Mouse (Mus musculus) forebrain, embryonic 12.5 days (tissue): ENCODE results near the gene Aknad1. TPM values are rescaled to one million over a fixed set of nuclear protein-coding genes. Genes with fewer than 3 reads are reported as not detected.

Experiments used
- ATAC-seq: fragments of 200-750 bp; cut with Nextera tagmentation; 2 replicates; pipeline ENCODE4 v1.8.0; 2017; ENCODE audit warnings: moderate TSS enrichment; ENCODE audit not compliant: low FRiP score
- H3K27ac ChIP-seq: fragments of 300-500 bp; sonication (generic); 2 replicates; pipeline ENCODE4 v1.5.1; 2016; ENCODE audit warnings: mild to moderate bottlenecking
- H3K27me3 ChIP-seq: fragments of 300-500 bp; sonication (generic); 2 replicates; pipeline ENCODE4 v1.6.1; 2016; ENCODE audit warnings: mild to moderate bottlenecking
- H3K36me3 ChIP-seq: fragments of 300-500 bp; sonication (generic); replicated peaks from 2 replicates; pipeline ENCODE4 v1.6.1; 2016; ENCODE audit warnings: mild to moderate bottlenecking
- H3K4me1 ChIP-seq: fragments of 300-500 bp; sonication (generic); 2 replicates; pipeline ENCODE4 v1.6.1; 2016
- H3K4me2 ChIP-seq: fragments of 300-500 bp; sonication (generic); 2 replicates; pipeline ENCODE4 v1.6.1; 2016; ENCODE audit warnings: mild to moderate bottlenecking, moderate library complexity
- H3K4me3 ChIP-seq: fragments of 300-500 bp; sonication (generic); replicated peaks from 2 replicates; pipeline ENCODE4 v1.5.1; 2016; ENCODE audit warnings: mild to moderate bottlenecking
- H3K9ac ChIP-seq: fragments of 300-500 bp; sonication (generic); 2 replicates; pipeline ENCODE4 v1.6.1; 2016; ENCODE audit warnings: mild to moderate bottlenecking
- H3K9me3 ChIP-seq: fragments of 300-500 bp; sonication (generic); 2 replicates; pipeline ENCODE4 v1.6.1; 2016
- WGBS: fragments of 180-500 bp; shearing (Covaris S2); methylation state at CpG from one replicate; pipeline ENCODE4 v1.1.7; 2016; 5-methylcytosine and 5-hydroxymethylcytosine counted together
- polyA plus RNA-seq: library from polyadenylated mRNA; unstranded; fragments of >200 nt; fragmentation: Nextera tagmentation; extraction: Ambion mirVana; gene quantifications from 2 replicates; pipeline ENCODE4 v1.2.1, GENCODE M21; 2016

Aknad1 gene
- polyA plus RNA-seq, 1 experiment from 2014 or later, result not detected

- WGBS, result 88% methylated on average over 7 of the region's 7 CpGs
- Histone ChIP-seq H3K4me1 (no peaks in the 10 kb centered on the region), H3K27me3 (no peaks in the 10 kb centered on the region), H3K9ac (no peak overlapping the region), H3K36me3 (peaks cover 12% of the 10 kb centered on the region), H3K27ac (no peak overlapping the region), H3K9me3 (no peaks in the 10 kb centered on the region), H3K4me3 (no peak overlapping the region), H3K4me2 (no peak overlapping the region)
- no peak for ATAC-seq
Observed at GRCm38 (mm10) chr3:108791054-108791706, 51.7 kb downstream of the Aknad1 start.

GRCm38 (mm10) chr3:108792420-108792819, 53.0 kb downstream of the Aknad1 start:
- no peaks in the 10 kb centered on the region for H3K27me3 ChIP-seq
- ATAC-seq, result no peak

GRCm38 (mm10) chr3:108794780-108795179, 55.3 kb downstream of the Aknad1 start:
- H3K27me3 ChIP-seq, result no peaks in the 10 kb centered on the region
- no peak overlapping the region for H3K4me3 ChIP-seq
- 86% methylated on average over 9 of the region's 9 CpGs for WGBS
- no peaks in the 10 kb centered on the region for H3K9me3 ChIP-seq
- no peak overlapping the region for H3K4me2 ChIP-seq
- ATAC-seq, result no peak
- H3K9ac ChIP-seq, result no peak overlapping the region
- H3K4me1 ChIP-seq, result no peaks in the 10 kb centered on the region
- H3K36me3 ChIP-seq, result peaks cover 15% of the 10 kb centered on the region
- H3K27ac ChIP-seq, result no peak overlapping the region

More at GRCm38 (mm10) chr3:108792420-108792819, 53.0 kb downstream of the Aknad1 start:
- Histone ChIP-seq H3K36me3 (peaks cover 12% of the 10 kb centered on the region), H3K27ac (no peak overlapping the region), H3K4me2 (no peak overlapping the region), H3K9ac (no peak overlapping the region), H3K9me3 (no peaks in the 10 kb centered on the region), H3K4me1 (no peaks in the 10 kb centered on the region), H3K4me3 (no peak overlapping the region)

- H3K27me3 ChIP-seq, result no peaks in the 10 kb centered on the region
- H3K36me3 ChIP-seq, result peaks cover 25% of the 10 kb centered on the region
- H3K27ac ChIP-seq, result no peak overlapping the region
- H3K4me1 ChIP-seq, result no peaks in the 10 kb centered on the region
- no peak overlapping the region for H3K4me2 ChIP-seq
- ATAC-seq, result no peak
- H3K9me3 ChIP-seq, result no peaks in the 10 kb centered on the region
- 85% methylated on average over 7 of the region's 7 CpGs for WGBS
- H3K9ac ChIP-seq, result no peak overlapping the region
- no peak overlapping the region for H3K4me3 ChIP-seq
Observed at GRCm38 (mm10) chr3:108795554-108796299, 56.3 kb downstream of the Aknad1 start.

DNA sequence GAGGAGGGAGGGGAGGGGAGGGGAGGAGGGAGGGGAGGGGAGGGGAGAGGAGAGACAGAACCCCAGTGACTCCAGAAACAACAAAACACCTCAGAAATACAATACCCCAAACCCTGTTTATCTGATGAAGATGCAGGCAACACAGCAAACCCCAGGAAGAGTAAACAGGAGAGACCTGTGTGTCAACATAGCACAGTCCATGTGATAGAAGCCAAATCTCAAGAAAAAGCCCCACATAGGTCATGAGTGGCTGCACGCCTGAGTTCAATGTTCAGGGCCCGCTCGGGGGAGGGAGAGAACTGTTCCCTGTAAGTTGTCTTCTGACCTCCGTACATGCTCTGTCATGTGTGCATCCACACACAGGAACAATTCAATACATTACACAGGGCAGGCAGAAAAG, 56.9 kb downstream of the Aknad1 start:
- Histone ChIP-seq H3K4me2 (no peak overlapping the region), H3K36me3 (peaks cover 32% of the 10 kb centered on the region), H3K4me1 (no peaks in the 10 kb centered on the region), H3K4me3 (no peak overlapping the region), H3K27ac (no peak overlapping the region), H3K27me3 (no peaks in the 10 kb centered on the region), H3K9me3 (no peaks in the 10 kb centered on the region), H3K9ac (no peak overlapping the region)
- 90% methylated on average over 4 of the region's 4 CpGs for WGBS
- no peak for ATAC-seq

DNA sequence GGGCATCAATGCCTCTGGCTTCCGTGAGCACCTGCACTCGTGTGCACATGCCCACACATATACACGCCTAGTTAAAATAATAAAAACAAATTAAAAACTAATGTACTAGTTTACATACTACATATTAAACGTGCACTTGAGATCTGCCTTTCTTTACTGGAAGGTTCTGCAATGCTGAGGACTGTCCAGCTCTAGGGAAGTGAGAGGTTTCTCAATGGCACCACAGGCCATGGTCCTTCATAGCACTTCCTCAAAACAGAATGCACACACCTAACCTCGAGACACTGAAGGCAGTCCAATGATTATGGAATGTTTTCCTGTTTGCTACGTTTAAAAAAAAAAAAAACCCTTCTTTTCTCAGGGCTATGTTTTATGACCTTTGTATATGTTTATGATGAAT, 58.3 kb downstream of the Aknad1 start:
- Histone ChIP-seq H3K9ac (no peak overlapping the region), H3K27ac (no peak overlapping the region), H3K4me3 (no peak overlapping the region), H3K4me1 (no peaks in the 10 kb centered on the region), H3K9me3 (no peaks in the 10 kb centered on the region), H3K27me3 (no peaks in the 10 kb centered on the region), H3K4me2 (no peak overlapping the region), H3K36me3 (peaks cover 36% of the 10 kb centered on the region)
- ATAC-seq, result no peak
- 89% methylated on average over 6 of the region's 6 CpGs for WGBS

DNA sequence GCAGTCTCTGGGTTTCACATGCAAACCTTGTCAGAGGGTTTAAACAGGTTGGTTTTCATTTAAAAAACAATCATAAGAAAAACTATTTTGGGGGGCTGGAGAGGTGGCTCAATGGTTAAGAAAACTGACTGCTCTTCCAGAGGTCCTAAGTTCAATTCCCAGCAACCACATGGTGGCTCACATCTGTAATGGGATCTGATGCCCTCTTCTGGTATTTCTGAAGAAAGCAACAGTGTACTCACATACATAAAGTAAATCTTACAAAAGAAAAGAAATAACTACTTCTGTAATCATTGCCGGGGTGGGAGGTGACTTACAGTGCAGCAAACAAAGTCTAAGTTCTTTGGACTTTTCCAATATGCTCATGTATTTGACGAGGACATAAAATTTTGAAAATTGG, 58.9 kb downstream of the Aknad1 start:
- ATAC-seq, result no peak
- Histone ChIP-seq H3K9me3 (no peaks in the 10 kb centered on the region), H3K27ac (no peak overlapping the region), H3K36me3 (peaks cover 42% of the 10 kb centered on the region), H3K4me2 (no peak overlapping the region), H3K4me1 (no peaks in the 10 kb centered on the region), H3K27me3 (no peaks in the 10 kb centered on the region), H3K9ac (no peak overlapping the region), H3K4me3 (no peak overlapping the region)
- 87% methylated on average over 2 of the region's 2 CpGs for WGBS

GRCm38 (mm10) chr3:108805622-108806021, 66.2 kb downstream of the Aknad1 start:
- Histone ChIP-seq H3K4me1 (no peaks in the 10 kb centered on the region), H3K9me3 (no peaks in the 10 kb centered on the region), H3K27me3 (no peaks in the 10 kb centered on the region), H3K4me3 (no peak overlapping the region), H3K9ac (no peak overlapping the region), H3K4me2 (no peak overlapping the region), H3K27ac (no peak overlapping the region), H3K36me3 (peaks cover 30% of the 10 kb centered on the region)
- 59% methylated on average over 5 of the region's 5 CpGs for WGBS
- ATAC-seq, result no peak

DNA sequence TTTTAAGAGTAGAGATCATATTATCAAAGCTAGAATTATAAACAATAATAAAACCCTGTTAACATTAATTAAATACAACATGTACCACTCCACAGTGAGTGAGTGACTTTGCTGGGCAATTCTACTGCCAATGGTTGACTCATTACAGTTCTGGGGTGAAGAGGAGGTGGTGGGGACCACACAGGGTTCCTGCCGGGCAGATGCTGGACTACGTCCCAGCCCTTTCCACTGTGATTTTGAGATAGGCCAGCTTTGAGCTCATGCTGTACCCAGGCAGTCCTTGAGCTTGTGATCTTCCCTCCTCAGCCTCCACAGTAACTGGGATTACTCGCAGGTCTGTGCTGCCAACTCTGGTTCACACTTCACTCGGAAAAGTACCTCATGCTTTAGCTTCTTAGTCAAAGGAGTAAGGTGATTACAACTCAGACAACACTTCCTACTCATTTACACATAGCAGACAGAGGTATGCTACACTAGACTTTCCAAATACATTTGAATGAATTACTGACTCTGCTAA, 71.3 kb downstream of the Aknad1 start:
- WGBS, result 91% methylated on average over 4 of the region's 4 CpGs
- H3K4me3 ChIP-seq, result no peak overlapping the region
- H3K4me1 ChIP-seq, result no peaks in the 10 kb centered on the region
- no peak overlapping the region for H3K27ac ChIP-seq
- no peak for ATAC-seq
- H3K9ac ChIP-seq, result no peak overlapping the region
- no peak overlapping the region for H3K4me2 ChIP-seq
- peaks cover 6% of the 10 kb centered on the region; the same call in 1 of the 2 replicates for H3K36me3 ChIP-seq
- H3K9me3 ChIP-seq, result no peaks in the 10 kb centered on the region
- H3K27me3 ChIP-seq, result no peaks in the 10 kb centered on the region

- Histone ChIP-seq H3K4me2 (no peak overlapping the region), H3K27ac (no peak overlapping the region), H3K9me3 (no peaks in the 10 kb centered on the region), H3K27me3 (no peaks in the 10 kb centered on the region), H3K4me3 (no peak overlapping the region), H3K9ac (no peak overlapping the region), H3K4me1 (no peaks in the 10 kb centered on the region), H3K36me3 (peaks cover 6% of the 10 kb centered on the region; the same call in 1 of the 2 replicates)
- no peak for ATAC-seq
- 76% methylated on average over 4 of the region's 4 CpGs for WGBS
Observed at GRCm38 (mm10) chr3:108815631-108816030, 76.2 kb downstream of the Aknad1 start.

DNA sequence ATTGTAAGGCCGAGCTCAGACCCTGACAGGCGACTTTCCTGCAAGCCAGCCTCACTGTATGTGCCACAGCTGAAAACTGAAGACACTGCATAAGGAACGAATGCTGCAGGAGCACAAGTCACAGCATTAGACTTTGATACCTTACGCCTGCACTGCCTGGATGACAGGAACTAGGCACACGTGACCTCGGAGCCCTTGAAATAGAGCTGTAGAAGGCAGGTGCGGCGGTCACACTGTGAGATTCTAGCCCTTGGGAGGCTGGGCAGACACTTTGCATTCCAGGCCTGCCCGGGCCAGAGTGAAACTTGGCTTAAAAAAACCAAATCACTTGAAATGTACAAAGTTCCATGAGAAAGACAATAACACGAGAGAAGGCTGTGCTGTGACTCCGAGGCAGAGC, 91.0 kb downstream of the Aknad1 start:
- WGBS, result 90% methylated on average over 11 of the region's 11 CpGs
- Histone ChIP-seq H3K4me1 (no peaks in the 10 kb centered on the region), H3K27ac (no peak overlapping the region), H3K9me3 (no peaks in the 10 kb centered on the region), H3K36me3 (peaks cover 13% of the 10 kb centered on the region), H3K9ac (no peak overlapping the region), H3K4me2 (no peak overlapping the region), H3K27me3 (no peaks in the 10 kb centered on the region), H3K4me3 (no peak overlapping the region)
- no peak for ATAC-seq

DNA sequence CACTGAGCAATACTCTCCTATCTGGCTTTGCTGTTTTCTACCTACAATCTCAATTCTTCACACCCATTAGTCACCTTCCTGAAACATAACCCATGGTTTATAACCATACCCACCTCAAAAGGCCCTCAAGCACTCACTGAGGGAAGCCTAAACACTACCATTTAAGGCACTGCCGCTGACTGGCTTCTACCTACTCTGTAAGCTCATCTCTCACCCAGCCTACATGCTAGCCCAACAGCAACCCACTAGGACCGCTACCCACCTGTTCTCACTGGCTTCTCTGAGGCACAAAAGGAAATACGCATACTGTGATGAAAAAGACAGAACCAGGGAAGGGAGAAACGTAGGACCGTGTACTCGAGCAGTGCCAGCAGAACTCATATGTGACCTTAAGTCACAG, 92.3 kb downstream of the Aknad1 start:
- Histone ChIP-seq H3K27me3 (no peaks in the 10 kb centered on the region), H3K9me3 (no peaks in the 10 kb centered on the region), H3K4me3 (no peak overlapping the region), H3K27ac (no peak overlapping the region), H3K4me1 (no peaks in the 10 kb centered on the region), H3K36me3 (peaks cover 4% of the 10 kb centered on the region), H3K9ac (no peak overlapping the region), H3K4me2 (no peak overlapping the region)
- 92% methylated on average over 6 of the region's 6 CpGs for WGBS
- no peak for ATAC-seq
